Mouse (Mus musculus): ENCODE measurements around the gene Sema3f. TPM values are rescaled to one million over a fixed set of nuclear protein-coding genes. Genes with fewer than 3 reads are reported as not detected.
A peak's percentile ranks its signal among the peaks of the same experiment; 100 is the strongest.

Gene Sema3f
- polyA plus RNA-seq, 1 experiment from 2014 or later: 15.2 TPM

GRCm38 (mm10) chr9:107696845-107697610 is 13.2 kb downstream of the Sema3f start:
- ATAC-seq (ENCODE audit: low FRiP score): no peak
- H3K36me3 ChIP-seq (replicated peaks): 0 out of 2 replicates have a peak, but pooled peaks cover 5% of the 10 kb centered on the region
- peaks cover 87% of the 10 kb centered on the region for H3K4me1 ChIP-seq
- no peak overlapping the region for H3K9ac ChIP-seq
- H3K4me3 ChIP-seq (replicated peaks): no peak overlapping the region
- 13% methylated on average over 9 of the region's 9 CpGs for WGBS
- H3K27me3 ChIP-seq: peaks cover 23% of the 10 kb centered on the region
- H3K4me2 ChIP-seq: peak overlapping the region; percentile 31
- H3K9me3 ChIP-seq: no peaks in the 10 kb centered on the region
- H3K27ac ChIP-seq: 0 out of 2 replicates have a peak overlapping the region, but pooled peaks have one; percentile 11

- 42% methylated on average over 6 of the region's 6 CpGs for WGBS
These were observed 14.2 kb downstream of the Sema3f start for GRCm38 (mm10) chr9:107696106-107696479.

GRCm38 (mm10) chr9:107695441-107696105 is 14.7 kb downstream of the Sema3f start:
- no peak for ATAC-seq (ENCODE audit: low FRiP score)
- 91% methylated on average over 12 of the region's 12 CpGs for WGBS
- Histone ChIP-seq H3K27ac (no peak overlapping the region), H3K4me3 (replicated peaks) (no peak overlapping the region), H3K36me3 (replicated peaks) (peaks cover 19% of the 10 kb centered on the region; the same call in 1 of the 2 replicates), H3K27me3 (peaks cover 18% of the 10 kb centered on the region), H3K9ac (no peak overlapping the region), H3K4me1 (peaks cover 72% of the 10 kb centered on the region), H3K9me3 (no peaks in the 10 kb centered on the region), H3K4me2 (no peak overlapping the region)

More at GRCm38 (mm10) chr9:107696106-107696479, 14.2 kb downstream of the Sema3f start:
- ATAC-seq (ENCODE audit: low FRiP score): no peak
- H3K9ac ChIP-seq: no peak overlapping the region
- H3K4me2 ChIP-seq: no peak overlapping the region
- no peaks in the 10 kb centered on the region for H3K9me3 ChIP-seq
- peaks cover 77% of the 10 kb centered on the region for H3K4me1 ChIP-seq
- H3K36me3 ChIP-seq (replicated peaks): peaks cover 14% of the 10 kb centered on the region; the same call in 1 of the 2 replicates
- H3K27me3 ChIP-seq: peaks cover 23% of the 10 kb centered on the region
- no peak overlapping the region for H3K27ac ChIP-seq
- no peak overlapping the region for H3K4me3 ChIP-seq (replicated peaks)

DNA sequence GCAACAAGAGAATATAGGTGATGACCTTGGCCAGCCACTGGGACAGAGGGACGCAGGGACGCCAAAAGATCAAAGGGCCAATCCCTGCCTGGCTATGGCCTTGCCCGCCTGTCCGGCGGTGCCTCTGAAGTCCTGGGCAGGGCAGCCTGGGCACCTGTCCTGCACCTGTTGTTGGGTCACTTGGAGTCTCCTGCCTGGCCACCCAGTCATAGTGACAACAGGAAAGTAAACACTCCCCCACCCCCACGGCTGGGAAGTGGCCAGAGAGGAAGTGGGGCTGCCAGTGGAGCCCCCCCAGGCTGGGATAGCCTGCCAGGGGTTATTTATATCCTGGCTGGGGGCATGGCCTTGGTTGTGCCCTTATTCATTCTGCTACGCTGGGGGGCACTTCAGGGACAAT is 15.6 kb downstream of the Sema3f start:
- 74% methylated on average over 7 of the region's 7 CpGs for WGBS
- Histone ChIP-seq H3K4me3 (replicated peaks) (no peak overlapping the region), H3K9ac (no peak overlapping the region), H3K36me3 (replicated peaks) (peaks cover 27% of the 10 kb centered on the region; the same call in 1 of the 2 replicates), H3K27me3 (0 out of 2 replicates have a peak, but pooled peaks cover 12% of the 10 kb centered on the region), H3K4me2 (no peak overlapping the region), H3K9me3 (no peaks in the 10 kb centered on the region), H3K4me1 (peaks cover 63% of the 10 kb centered on the region), H3K27ac (no peak overlapping the region)
- no peak for ATAC-seq (ENCODE audit: low FRiP score)

DNA sequence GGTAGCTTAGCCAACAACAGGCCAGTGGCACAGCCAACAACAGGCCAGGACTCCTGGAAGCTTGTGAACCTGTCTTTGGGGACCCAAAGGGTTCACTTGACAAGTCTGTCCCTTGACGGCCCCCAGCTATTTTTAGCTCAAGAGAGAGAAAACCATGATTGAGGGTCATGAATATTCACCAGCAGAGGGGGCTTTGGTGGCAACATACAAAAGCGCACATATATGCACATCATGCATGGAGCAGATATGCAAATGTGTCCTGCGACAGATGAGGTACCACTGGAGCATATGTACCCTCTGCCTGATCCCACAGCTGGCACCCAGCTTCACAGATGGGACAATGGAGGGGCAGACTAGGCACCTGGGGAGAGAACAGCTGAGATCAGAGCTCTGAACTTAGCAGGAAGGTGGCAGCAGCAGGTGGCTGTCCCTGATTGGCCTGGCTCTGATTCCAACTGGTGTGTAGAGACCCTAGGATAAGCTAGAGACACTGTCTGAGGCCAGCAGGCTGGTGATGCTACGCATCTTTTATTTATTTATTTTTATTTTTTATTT is 16.8 kb downstream of the Sema3f start:
- Histone ChIP-seq H3K4me1 (peaks cover 52% of the 10 kb centered on the region), H3K27me3 (0 out of 2 replicates have a peak, but pooled peaks cover 12% of the 10 kb centered on the region), H3K36me3 (replicated peaks) (peaks cover 31% of the 10 kb centered on the region; the same call in 1 of the 2 replicates), H3K4me3 (replicated peaks) (no peak overlapping the region), H3K9me3 (no peaks in the 10 kb centered on the region), H3K4me2 (no peak overlapping the region), H3K9ac (no peak overlapping the region), H3K27ac (no peak overlapping the region)
- ATAC-seq (ENCODE audit: low FRiP score): no peak
- WGBS: 59% methylated on average over 4 of the region's 4 CpGs

- peaks cover 36% of the 10 kb centered on the region for H3K36me3 ChIP-seq (replicated peaks)
- H3K4me1 ChIP-seq: peaks cover 44% of the 10 kb centered on the region
- no peak overlapping the region for H3K9ac ChIP-seq
- ATAC-seq (ENCODE audit: low FRiP score): no peak
- 74% methylated on average over 5 of the region's 5 CpGs for WGBS
- 0 out of 2 replicates have a peak, but pooled peaks cover 12% of the 10 kb centered on the region for H3K27me3 ChIP-seq
- H3K4me2 ChIP-seq: no peak overlapping the region
- no peak overlapping the region for H3K27ac ChIP-seq
- H3K9me3 ChIP-seq: no peaks in the 10 kb centered on the region
- H3K4me3 ChIP-seq (replicated peaks): no peak overlapping the region
These were observed 17.5 kb downstream of the Sema3f start for GRCm38 (mm10) chr9:107692785-107693184.

DNA sequence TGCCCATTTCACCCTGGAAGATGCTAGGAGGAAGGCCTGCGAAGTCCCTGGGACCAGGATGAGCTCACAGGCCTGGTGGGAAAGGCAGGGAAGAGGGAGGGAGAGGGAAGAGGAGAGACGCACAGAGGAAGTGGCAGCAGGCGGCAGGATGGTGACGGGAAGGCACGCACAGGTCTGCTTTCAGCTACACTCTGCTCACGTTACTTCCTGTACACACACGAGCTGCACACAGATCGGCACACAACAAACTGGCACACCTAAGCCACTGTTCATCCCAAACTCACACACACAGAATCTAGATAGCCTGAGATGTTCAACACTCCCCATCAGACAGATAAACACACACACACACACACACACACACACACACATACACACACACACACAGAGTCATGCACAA is 19.9 kb downstream of the Sema3f start:
- ATAC-seq (ENCODE audit: low FRiP score): no peak
- H3K27me3 ChIP-seq: 0 out of 2 replicates have a peak, but pooled peaks cover 6% of the 10 kb centered on the region
- H3K4me3 ChIP-seq (replicated peaks): no peak overlapping the region
- peaks cover 43% of the 10 kb centered on the region for H3K36me3 ChIP-seq (replicated peaks)
- H3K4me1 ChIP-seq: peaks cover 20% of the 10 kb centered on the region
- no peaks in the 10 kb centered on the region for H3K9me3 ChIP-seq
- H3K4me2 ChIP-seq: no peak overlapping the region
- H3K9ac ChIP-seq: no peak overlapping the region
- 87% methylated on average over 8 of the region's 8 CpGs for WGBS
- no peak overlapping the region for H3K27ac ChIP-seq

DNA sequence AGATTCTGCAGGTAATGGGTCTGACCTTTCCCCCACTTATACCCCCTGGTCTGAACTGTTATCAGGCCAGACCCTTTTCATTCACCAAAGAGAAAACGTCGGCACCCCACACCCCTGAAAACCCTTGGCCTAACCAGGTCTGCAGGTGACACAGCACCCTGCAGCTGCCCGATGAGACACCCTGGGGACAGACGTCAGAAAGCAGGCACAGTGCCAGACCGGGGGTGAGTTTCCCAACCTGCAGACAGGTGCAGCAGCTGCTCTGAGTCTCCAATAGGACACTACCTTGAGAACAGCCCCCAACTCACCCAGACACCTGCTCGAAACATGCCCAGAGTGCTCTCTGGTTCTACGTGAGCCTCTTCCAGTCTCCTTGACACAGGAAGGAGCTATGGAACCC is 21.3 kb downstream of the Sema3f start:
- Histone ChIP-seq H3K4me2 (no peak overlapping the region), H3K36me3 (replicated peaks) (peaks cover 53% of the 10 kb centered on the region), H3K4me1 (peaks cover 11% of the 10 kb centered on the region), H3K4me3 (replicated peaks) (no peak overlapping the region), H3K9ac (no peak overlapping the region), H3K27me3 (no peaks in the 10 kb centered on the region), H3K27ac (no peak overlapping the region), H3K9me3 (no peaks in the 10 kb centered on the region)
- ATAC-seq (ENCODE audit: low FRiP score): no peak
- 84% methylated on average over 7 of the region's 7 CpGs for WGBS

DNA sequence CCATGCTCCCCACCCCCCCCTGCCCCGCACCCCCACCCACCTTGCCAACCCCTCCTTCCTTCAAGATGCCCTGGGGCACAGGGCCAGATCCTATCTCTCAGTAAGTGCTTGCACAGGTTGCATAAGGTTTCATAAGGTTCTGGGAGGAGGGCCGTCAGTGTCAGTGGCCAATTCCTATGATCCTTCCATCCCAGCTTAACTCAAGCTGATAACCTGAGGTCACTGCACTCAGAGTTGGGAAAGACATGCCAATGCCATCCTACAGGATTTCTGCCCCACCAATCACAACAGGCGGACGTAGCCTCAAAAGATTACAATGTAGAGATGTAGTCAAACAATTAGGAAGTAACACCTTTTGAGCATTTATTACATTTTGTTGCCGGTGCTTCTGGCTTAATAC is 21.9 kb downstream of the Sema3f start:
- no peak overlapping the region for H3K9ac ChIP-seq
- WGBS: 93% methylated on average over 5 of the region's 5 CpGs
- H3K36me3 ChIP-seq (replicated peaks): peaks cover 53% of the 10 kb centered on the region
- H3K27me3 ChIP-seq: no peaks in the 10 kb centered on the region
- ATAC-seq (ENCODE audit: low FRiP score): no peak
- peaks cover 8% of the 10 kb centered on the region for H3K4me1 ChIP-seq
- no peak overlapping the region for H3K4me2 ChIP-seq
- H3K27ac ChIP-seq: no peak overlapping the region
- H3K9me3 ChIP-seq: no peaks in the 10 kb centered on the region
- H3K4me3 ChIP-seq (replicated peaks): no peak overlapping the region

- Histone ChIP-seq H3K4me2 (no peak overlapping the region), H3K4me3 (replicated peaks) (no peak overlapping the region), H3K9me3 (no peaks in the 10 kb centered on the region), H3K36me3 (replicated peaks) (peaks cover 37% of the 10 kb centered on the region), H3K4me1 (no peaks in the 10 kb centered on the region), H3K9ac (no peak overlapping the region), H3K27me3 (no peaks in the 10 kb centered on the region), H3K27ac (no peak overlapping the region)
- WGBS: 43% methylated on average over 17 of the region's 17 CpGs
- peak; percentile 69 for ATAC-seq (ENCODE audit: low FRiP score)
These were observed 24.9 kb downstream of the Sema3f start for GRCm38 (mm10) chr9:107685231-107685981.

GRCm38 (mm10) chr9:107682405-107682804 is 27.9 kb downstream of the Sema3f start:
- Histone ChIP-seq H3K4me1 (no peaks in the 10 kb centered on the region), H3K4me3 (replicated peaks) (no peak overlapping the region), H3K27ac (0 out of 2 replicates have a peak overlapping the region, but pooled peaks have one; percentile 8), H3K9ac (no peak overlapping the region), H3K9me3 (no peaks in the 10 kb centered on the region), H3K36me3 (replicated peaks) (peaks cover 18% of the 10 kb centered on the region), H3K27me3 (peaks cover 14% of the 10 kb centered on the region), H3K4me2 (no peak overlapping the region)
- ATAC-seq (ENCODE audit: low FRiP score): no peak
- 93% methylated on average over 20 of the region's 20 CpGs for WGBS

DNA sequence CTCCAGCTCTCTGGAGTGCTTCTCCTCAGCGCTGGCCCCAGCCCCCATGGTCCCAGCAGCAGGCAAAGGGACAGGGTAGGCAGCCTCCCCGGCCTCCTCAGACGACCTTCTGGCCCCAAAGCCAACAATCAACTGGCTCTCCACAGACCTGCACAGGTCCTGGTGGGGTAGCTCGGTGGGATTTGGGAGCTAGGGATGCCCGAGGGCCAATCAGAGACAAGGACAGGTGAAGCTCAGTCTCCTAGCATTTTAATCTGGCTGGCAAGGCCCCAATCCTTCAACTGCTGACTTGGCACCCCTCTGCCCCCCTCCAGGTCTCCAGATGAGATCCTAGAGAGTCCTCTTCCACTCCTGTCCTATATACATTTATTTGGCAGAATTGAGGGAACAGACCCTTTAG is 30.8 kb downstream of the Sema3f start, which contains the start of gene Gnat1:
TSS of gene Gnat1 (minus strand) at position 212 of the 400 bp plus-strand sequence.
- Histone ChIP-seq H3K27me3 (peaks cover 43% of the 10 kb centered on the region), H3K4me3 (replicated peaks) (no peak within 1 kb of the TSS), H3K4me2 (no peak within 1 kb of the TSS), H3K4me1 (peaks cover 16% of the 10 kb centered on the region), H3K36me3 (replicated peaks) (peaks cover 10% of the 10 kb centered on the region), H3K27ac (no peak within 1 kb of the TSS), H3K9me3 (no peaks in the 10 kb centered on the region), H3K9ac (no peak within 1 kb of the TSS)
- ATAC-seq (ENCODE audit: low FRiP score): no peak
- 45% methylated on average over 5 of the region's 5 CpGs for WGBS
